Comparison of ENCODE assay signal across 9 mouse cellular contexts in genomic region chr3:157520433-157520832, GRCm38 (mm10). TPM values are rescaled to one million over a fixed set of nuclear protein-coding genes. Genes with fewer than 3 reads are reported as not detected.
DNase-seq lines count a peak whose midpoint lies in the region; ATAC-seq lines count a peak whose summit lies in the region.
"Had no signal": no experiment of that assay in that cellular context is flagged by ENCODE, and none has a peak within 500 bp of the region (broad histone marks: within the 10 kb centered on the region; RNA-seq: fewer than 3 reads in every experiment).

No protein-coding gene starts in this region.

- H3K4me3 ChIP-seq in heart, embryonic 10.5 days, result no peak overlapping the region
- no peak overlapping the region for H3K4me3 ChIP-seq in hindbrain, embryonic 11.5 days (ENCODE audit: low read depth, low read length)
- H3K4me3 ChIP-seq in midbrain, embryonic 14.5 days (replicated peaks; ENCODE audit: low read depth, low read length), result no peak overlapping the region
- H3K4me3 ChIP-seq: liver, embryonic 15.5 days had no signal

- WGBS in heart, embryonic 10.5 days, result 0% methylated on average over 1 of the region's 1 CpGs
- 7% methylated on average over 1 of the region's 1 CpGs for WGBS in hindbrain, embryonic 11.5 days
- 2% methylated on average over 1 of the region's 1 CpGs for WGBS in midbrain, embryonic 14.5 days

- H3K27me3 ChIP-seq in heart, embryonic 10.5 days (ENCODE audit: insufficient read depth, poor library complexity, severe bottlenecking), result peaks cover 25% of the 10 kb centered on the region
- no peaks in the 10 kb centered on the region for H3K27me3 ChIP-seq in hindbrain, embryonic 11.5 days (ENCODE audit: control insufficient read depth, insufficient read depth, low read length)
- H3K27me3 ChIP-seq in midbrain, embryonic 14.5 days (ENCODE audit: control insufficient read depth, insufficient read depth, low read length), result no peaks in the 10 kb centered on the region

- H3K9me3 ChIP-seq in heart, embryonic 10.5 days, result no peaks in the 10 kb centered on the region
- no peaks in the 10 kb centered on the region for H3K9me3 ChIP-seq in hindbrain, embryonic 11.5 days (ENCODE audit: control insufficient read depth, low read length)
- H3K9me3 ChIP-seq in midbrain, embryonic 14.5 days (ENCODE audit: control insufficient read depth, low read length), result no peaks in the 10 kb centered on the region
- H3K9me3 ChIP-seq: liver, embryonic 15.5 days had no signal

- no peak overlapping the region for H3K27ac ChIP-seq in heart, embryonic 10.5 days
- H3K27ac ChIP-seq in hindbrain, embryonic 11.5 days (ENCODE audit: low read depth, low read length), result no peak overlapping the region
- no peak overlapping the region for H3K27ac ChIP-seq in midbrain, embryonic 14.5 days (replicated peaks; ENCODE audit: low read depth, low read length)
- H3K27ac ChIP-seq: liver, embryonic 15.5 days had no signal

- no peak overlapping the region for H3K4me2 ChIP-seq in hindbrain, embryonic 11.5 days (replicated peaks; ENCODE audit: low read depth, low read length)
- H3K4me2 ChIP-seq in midbrain, embryonic 14.5 days (ENCODE audit: low read length), result no peak overlapping the region
- H3K4me2 ChIP-seq: liver, embryonic 15.5 days had no signal

- H3K36me3 ChIP-seq in heart, embryonic 10.5 days, result no peaks in the 10 kb centered on the region
- H3K36me3 ChIP-seq in hindbrain, embryonic 11.5 days (ENCODE audit: control insufficient read depth, insufficient read depth, low read length), result no peaks in the 10 kb centered on the region
- H3K36me3 ChIP-seq in midbrain, embryonic 14.5 days (ENCODE audit: control insufficient read depth, insufficient read depth, low read length), result no peaks in the 10 kb centered on the region
- H3K36me3 ChIP-seq: liver, embryonic 15.5 days had no signal

- peak; percentile 35 to 62 for DNase-seq in heart, postnatal 14 days
- no peak for DNase-seq in heart, embryonic 10.5 days (ENCODE audit: low spot score)
- DNase-seq in Muller cell, postnatal 12 days (ENCODE audit: inconsistent ontology term), result peak; percentile 24
- DNase-seq in cerebellum, postnatal 4 days (ENCODE audit: low spot score in 2 of 2), result peak; percentile 24 to 54
- DNase-seq in hindbrain, embryonic 11.5 days (ENCODE audit: low spot score), result peak; percentile 67
- DNase-seq in layer of hippocampus, postnatal 36 days, result peak; percentile 45 to 49
- peak; percentile 89 for DNase-seq in midbrain, embryonic 14.5 days
- DNase-seq in thymus, postnatal 4 days, result peak; percentile 55

- peak; percentile 54; the same call in 1 of the 2 replicates for ATAC-seq in hindbrain, embryonic 11.5 days (ENCODE audit: low FRiP score)
- ATAC-seq in midbrain, embryonic 14.5 days (ENCODE audit: low FRiP score, low TSS enrichment), result peak; percentile 64; the same call in 1 of the 2 replicates

- H3K4me1 ChIP-seq in heart, embryonic 10.5 days, result peaks cover 12% of the 10 kb centered on the region
- no peaks in the 10 kb centered on the region for H3K4me1 ChIP-seq in hindbrain, embryonic 11.5 days (replicated peaks; ENCODE audit: control insufficient read depth, insufficient read depth, low read length)
- H3K4me1 ChIP-seq in midbrain, embryonic 14.5 days (ENCODE audit: control insufficient read depth, insufficient read depth, low read length), result no peaks in the 10 kb centered on the region

- intact Hi-C loops in heart, postnatal 14 days (cut with DNase I), result loop anchor here (2.0 kb wide), 1 partner anchor 288 kb away; no protein-coding TSS in a partner anchor

- H3K9ac ChIP-seq in hindbrain, embryonic 11.5 days (ENCODE audit: low read depth, low read length), result no peak overlapping the region
- no peak overlapping the region for H3K9ac ChIP-seq in midbrain, embryonic 14.5 days (replicated peaks; ENCODE audit: low read length)
- H3K9ac ChIP-seq: liver, embryonic 15.5 days had no signal

RNA-seq across cellular contexts. Expression of gene Zranb2, which starts 13.5 kb away (rescaled TPM):
- 10 to 100 TPM; 45.0 to 46.9 TPM for total RNA-seq in heart, postnatal 14 days (2021)
- 78.6 and 95.8 TPM in 2 replicates for polyA plus RNA-seq in heart, embryonic 10.5 days (2016; fragmentation: Nextera tagmentation; extraction: Ambion mirVana)
- 150 and 153 TPM in 2 replicates for polyA plus RNA-seq in hindbrain, embryonic 11.5 days (2014; fragmentation: Nextera tagmentation; extraction: Ambion mirVana)
- 100 to 1,000 TPM; 137 to 139 TPM for total RNA-seq in layer of hippocampus, postnatal 36 days (2021)
- polyA plus RNA-seq in midbrain, embryonic 14.5 days (2014; fragmentation: Nextera tagmentation; extraction: Ambion mirVana), result 120 and 121 TPM in 2 replicates

RNA-seq across cellular contexts. Expression of gene Ptger3, which starts 46.3 kb away (rescaled TPM):
- total RNA-seq in heart, postnatal 14 days (2021), result 1 to 10 TPM in 1 of 2 experiments, under 1 TPM in 1; 0.59 to 1.1 TPM
- polyA plus RNA-seq in heart, embryonic 10.5 days (2016; fragmentation: Nextera tagmentation; extraction: Ambion mirVana), result 1.0 and 4.7 TPM in 2 replicates
- polyA plus RNA-seq in hindbrain, embryonic 11.5 days (2014; fragmentation: Nextera tagmentation; extraction: Ambion mirVana), result 1.7 and 2.1 TPM in 2 replicates
- total RNA-seq in layer of hippocampus, postnatal 36 days (2021), result 1 to 10 TPM; 1.8 to 2.0 TPM
- polyA plus RNA-seq in midbrain, embryonic 14.5 days (2014; fragmentation: Nextera tagmentation; extraction: Ambion mirVana), result 2.0 and 2.6 TPM in 2 replicates
